Mouse (Mus musculus) lung, embryonic 16.5 days (tissue): ENCODE results near the gene Bsg. TPM values are rescaled to one million over a fixed set of nuclear protein-coding genes. Genes with fewer than 3 reads are reported as not detected.
"Not testable (repeated sequence)": the region's sequence is repeated elsewhere in the genome, so short reads cannot be mapped to it uniquely, and the experiment has no call there.

Experiments used
- ATAC-seq: fragments of 200-750 bp; cut with Nextera tagmentation; 2 replicates; pipeline ENCODE4 v1.8.0; 2017; ENCODE audit warnings: low read depth, mild to moderate bottlenecking, moderate library complexity
- H3K27ac ChIP-seq: fragments of 300-500 bp; sonication (generic); 2 replicates; pipeline ENCODE4 v1.5.1; 2014; ENCODE audit warnings: mild to moderate bottlenecking, control low read depth, low read length
- H3K27me3 ChIP-seq: fragments of 300-500 bp; sonication (generic); 2 replicates; pipeline ENCODE4 v1.6.1; 2014; ENCODE audit warnings: low read depth, low read length, mixed read lengths; ENCODE audit not compliant: control insufficient read depth, insufficient read depth
- H3K36me3 ChIP-seq: fragments of 300-500 bp; sonication (generic); 2 replicates; pipeline ENCODE4 v1.6.1; 2014; ENCODE audit warnings: low read length; ENCODE audit not compliant: control insufficient read depth, insufficient read depth
- H3K4me1 ChIP-seq: fragments of 300-500 bp; sonication (generic); replicated peaks from 2 replicates; pipeline ENCODE4 v1.6.1; 2014; ENCODE audit warnings: low read length, mixed read lengths; ENCODE audit not compliant: control insufficient read depth, insufficient read depth
- H3K4me2 ChIP-seq: fragments of 300-500 bp; sonication (generic); 2 replicates; pipeline ENCODE4 v1.6.1; 2014; ENCODE audit warnings: low read depth, low read length, control low read depth
- H3K4me3 ChIP-seq: fragments of 300-500 bp; sonication (generic); 2 replicates; pipeline ENCODE4 v1.5.1; 2014; ENCODE audit warnings: mild to moderate bottlenecking, low read length, control low read depth
- H3K9ac ChIP-seq: fragments of 300-500 bp; sonication (generic); 2 replicates; pipeline ENCODE4 v1.6.1; 2014; ENCODE audit warnings: low read length, control low read depth
- H3K9me3 ChIP-seq: fragments of 300-500 bp; sonication (generic); 2 replicates; pipeline ENCODE4 v1.6.1; 2016; ENCODE audit warnings: low read length; ENCODE audit not compliant: control insufficient read depth
- WGBS: fragments of 180-500 bp; shearing (Covaris S2); extraction: QIAGEN DNeasy Blood & Tissue Kit; methylation state at CpG from one replicate; pipeline ENCODE4 v1.1.7; 2014; 5-methylcytosine and 5-hydroxymethylcytosine counted together
- polyA plus RNA-seq: library from polyadenylated mRNA; unstranded; fragments of >200 nt; fragmentation: Nextera tagmentation; extraction: Ambion mirVana; gene quantifications from 2 replicates; pipeline ENCODE4 v1.2.1, GENCODE M21; 2015

The Bsg gene
- polyA plus RNA-seq, 1 experiment from 2014 or later: 1,174 TPM

DNA sequence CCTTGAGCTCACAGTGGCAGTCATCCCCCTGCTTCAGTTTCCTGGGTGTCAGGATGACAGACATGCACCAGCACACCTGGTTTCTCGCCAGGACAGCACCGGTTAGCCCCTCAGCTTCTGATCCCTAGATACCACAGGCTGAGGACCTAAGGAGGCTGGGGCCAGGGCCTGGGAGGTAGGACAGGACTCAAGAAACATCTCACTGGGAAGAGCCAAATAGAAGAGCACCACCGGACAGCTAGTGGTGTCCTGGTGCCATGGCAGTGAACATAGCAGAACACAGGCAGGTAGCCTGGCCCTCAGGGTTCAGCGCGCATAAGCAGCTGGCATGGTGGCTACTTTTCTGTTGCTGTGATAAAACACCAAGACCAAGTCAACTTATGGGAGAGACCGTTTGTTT lies 5.8 kb upstream of the Bsg start:
- H3K9ac ChIP-seq: no peak overlapping the region
- no peak for ATAC-seq
- no peaks in the 10 kb centered on the region for H3K27me3 ChIP-seq
- peaks cover 27% of the 10 kb centered on the region for H3K4me1 ChIP-seq
- 88% methylated on average over 6 of the region's 6 CpGs for WGBS
- no peaks in the 10 kb centered on the region for H3K9me3 ChIP-seq
- no peak overlapping the region; the same call in 1 of the 2 replicates for H3K27ac ChIP-seq
- no peaks in the 10 kb centered on the region for H3K36me3 ChIP-seq
- H3K4me3 ChIP-seq: no peak overlapping the region
- H3K4me2 ChIP-seq: no peak overlapping the region

- Histone ChIP-seq H3K27ac (peak overlapping the region; percentile 92), H3K4me2 (no peak overlapping the region), H3K9me3 (no peaks in the 10 kb centered on the region), H3K4me3 (no peak overlapping the region), H3K36me3 (no peaks in the 10 kb centered on the region), H3K4me1 (peaks cover 30% of the 10 kb centered on the region), H3K27me3 (no peaks in the 10 kb centered on the region), H3K9ac (no peak overlapping the region)
- no peak for ATAC-seq
- 22% methylated on average over 7 of the region's 7 CpGs for WGBS
Observed at GRCm38 (mm10) chr10:79700676-79701075, 3.6 kb upstream of the Bsg start.

DNA sequence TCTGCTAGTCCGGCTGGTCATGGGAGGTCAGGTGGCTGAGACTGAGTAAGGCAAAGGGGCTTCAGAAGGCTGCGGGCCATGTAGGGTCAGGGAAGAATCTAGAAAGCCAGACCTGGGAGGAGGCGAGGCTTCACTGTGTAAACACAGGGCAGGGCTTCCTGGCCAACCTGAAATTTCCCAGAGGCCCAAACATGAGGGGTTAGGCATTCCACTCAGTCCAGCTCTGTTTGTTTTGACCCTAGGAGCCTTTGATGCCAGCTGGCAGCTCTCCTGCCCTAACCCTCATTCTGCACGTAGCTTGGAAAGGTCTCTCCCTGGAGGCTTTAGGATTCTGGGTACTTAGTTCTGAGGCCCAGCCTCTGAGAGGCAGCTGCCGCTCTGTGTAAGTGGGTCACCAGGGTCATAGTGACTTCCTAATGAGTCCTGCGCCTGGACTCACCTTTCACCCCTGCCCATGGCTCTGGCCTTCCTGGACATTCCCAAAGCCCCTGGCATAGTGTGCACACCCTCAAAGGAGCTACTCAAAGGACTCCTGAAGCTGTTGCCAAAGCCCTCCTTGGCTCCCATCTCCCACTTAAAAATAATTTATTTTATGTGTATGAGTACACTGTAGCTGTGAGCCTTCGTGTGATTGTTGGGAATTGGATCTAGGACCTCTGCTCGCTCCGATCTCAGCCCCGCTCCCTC lies 2.7 kb upstream of the Bsg start:
- Histone ChIP-seq H3K27me3 (no peaks in the 10 kb centered on the region), H3K4me1 (peaks cover 33% of the 10 kb centered on the region), H3K9me3 (no peaks in the 10 kb centered on the region), H3K27ac (peak overlapping the region; percentile 92), H3K4me3 (no peak overlapping the region), H3K4me2 (0 out of 2 replicates have a peak overlapping the region, but pooled peaks have one; percentile 6), H3K9ac (no peak overlapping the region; the same call in 1 of the 2 replicates), H3K36me3 (no peaks in the 10 kb centered on the region)
- ATAC-seq: peak; percentile 51
- 22% methylated on average over 10 of the region's 10 CpGs for WGBS

GRCm38 (mm10) chr10:79702970-79703369 lies 1.3 kb upstream of the Bsg start:
- not testable (repeated sequence) for H3K4me3 ChIP-seq, H3K27ac ChIP-seq, H3K36me3 ChIP-seq, H3K4me2 ChIP-seq, H3K9ac ChIP-seq, ATAC-seq, H3K9me3 ChIP-seq, H3K27me3 ChIP-seq
- H3K4me1 ChIP-seq: peaks cover 32% of the 10 kb centered on the region
- WGBS: 72% methylated on average over 3 of the region's 4 CpGs

DNA sequence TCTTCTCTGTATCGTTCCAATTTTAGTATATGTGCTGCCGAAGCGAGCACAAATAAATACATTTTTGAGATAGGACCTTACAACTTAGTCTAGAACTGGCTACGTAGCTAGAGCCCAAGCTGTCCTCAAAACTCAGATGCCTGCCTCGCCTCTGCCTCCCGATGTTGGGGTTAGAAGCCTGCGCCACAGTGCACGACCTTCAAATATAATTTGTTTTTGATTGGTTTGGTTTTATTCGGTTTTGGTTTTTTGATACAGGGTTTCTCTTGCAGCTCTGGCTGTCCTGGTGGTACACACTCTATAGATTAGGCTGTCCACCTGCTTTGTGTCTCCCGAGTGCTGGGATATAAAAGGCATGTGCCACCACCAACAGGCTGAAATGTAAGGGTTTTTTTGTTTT lies 750 bp upstream of the Bsg start:
- Histone ChIP-seq H3K9ac (peak overlapping the region; percentile 43; the same call in 1 of the 2 replicates), H3K4me2 (peak overlapping the region; percentile 50; the same call in 1 of the 2 replicates), H3K4me3 (peak overlapping the region; percentile 84), H3K27me3 (no peaks in the 10 kb centered on the region), H3K4me1 (peaks cover 29% of the 10 kb centered on the region), H3K27ac (peak overlapping the region; percentile 59; the same call in 1 of the 2 replicates), H3K9me3 (no peaks in the 10 kb centered on the region), H3K36me3 (no peaks in the 10 kb centered on the region)
- no peak for ATAC-seq
- WGBS: 69% methylated on average over 10 of the region's 10 CpGs

DNA sequence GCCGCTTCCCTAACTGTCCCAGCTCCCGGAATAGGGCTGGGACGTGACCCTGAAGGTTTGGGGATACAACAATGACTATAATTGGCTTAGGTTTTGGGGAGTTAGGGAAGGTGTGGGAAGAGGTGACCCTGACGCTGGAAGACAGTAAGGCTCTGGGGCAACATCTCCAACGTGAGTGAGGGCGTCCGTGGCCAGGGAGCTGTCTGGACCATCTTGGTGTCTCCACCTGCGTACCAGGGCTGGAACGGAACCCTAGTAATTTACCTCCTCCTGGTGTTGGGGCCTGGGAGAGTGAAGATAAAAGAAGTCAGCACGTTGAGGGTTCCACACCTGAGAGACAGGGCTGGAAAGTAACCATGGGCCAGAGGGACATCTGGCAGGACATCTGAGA lies 674 bp downstream of the Bsg start:
- no peaks in the 10 kb centered on the region for H3K27me3 ChIP-seq
- no peaks in the 10 kb centered on the region for H3K9me3 ChIP-seq
- ATAC-seq: no peak
- peaks cover 32% of the 10 kb centered on the region for H3K4me1 ChIP-seq
- H3K9ac ChIP-seq: peak overlapping the region; percentile 97
- H3K4me2 ChIP-seq: peak overlapping the region; percentile 94
- H3K4me3 ChIP-seq: peak overlapping the region; percentile 84
- WGBS: 3% methylated on average over 10 of the region's 10 CpGs
- peak overlapping the region; percentile 87 for H3K27ac ChIP-seq
- peaks cover 12% of the 10 kb centered on the region for H3K36me3 ChIP-seq

GRCm38 (mm10) chr10:79705951-79706350 lies 1.7 kb downstream of the Bsg start:
- Histone ChIP-seq H3K4me3 (peak overlapping the region; percentile 84), H3K9ac (peak overlapping the region; percentile 97), H3K9me3 (no peaks in the 10 kb centered on the region), H3K4me1 (peaks cover 32% of the 10 kb centered on the region), H3K27me3 (no peaks in the 10 kb centered on the region), H3K27ac (no peak overlapping the region; the same call in 1 of the 2 replicates), H3K36me3 (peaks cover 22% of the 10 kb centered on the region), H3K4me2 (peak overlapping the region; percentile 94)
- no peak for ATAC-seq
- WGBS: 69% methylated on average over 5 of the region's 5 CpGs

DNA sequence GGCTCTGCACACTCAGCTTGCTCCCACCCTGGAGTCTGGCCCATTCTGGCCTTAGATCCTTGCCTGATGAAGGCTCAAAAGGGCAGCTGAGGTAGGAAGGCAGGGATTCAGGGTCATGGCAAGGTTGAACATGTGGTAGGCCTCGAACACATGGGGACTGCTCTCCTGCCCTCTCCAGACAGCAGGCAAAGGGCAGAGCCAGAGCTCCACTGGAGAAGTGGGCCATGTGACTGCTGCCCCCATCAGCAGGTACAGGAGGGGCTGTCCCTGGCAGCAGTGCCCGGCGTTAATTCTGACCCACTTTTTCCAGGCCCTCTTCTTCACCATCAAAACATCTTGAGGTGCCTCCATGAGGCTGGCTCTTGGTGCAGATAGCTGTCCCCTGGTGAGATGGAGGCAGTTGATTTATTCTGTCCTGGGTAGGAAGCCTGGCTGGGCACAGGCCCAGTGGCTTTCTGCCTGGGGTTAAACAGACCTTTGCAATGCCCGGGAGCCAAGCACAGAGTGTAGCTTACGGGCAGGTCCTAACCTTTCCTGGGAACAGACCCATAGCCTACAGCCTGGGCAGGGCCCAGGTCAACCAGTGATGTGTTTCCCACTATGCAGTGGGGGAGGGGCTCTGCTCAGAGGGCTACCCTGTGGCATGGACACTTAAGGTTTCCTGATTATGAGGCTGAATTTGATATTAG lies 2.3 kb downstream of the Bsg start:
- no peak for ATAC-seq
- H3K4me1 ChIP-seq: peaks cover 30% of the 10 kb centered on the region
- H3K9me3 ChIP-seq: no peaks in the 10 kb centered on the region
- H3K4me2 ChIP-seq: peak overlapping the region; percentile 94
- 79% methylated on average over 5 of the region's 5 CpGs for WGBS
- H3K27ac ChIP-seq: no peak overlapping the region
- H3K27me3 ChIP-seq: no peaks in the 10 kb centered on the region
- peaks cover 28% of the 10 kb centered on the region for H3K36me3 ChIP-seq
- H3K4me3 ChIP-seq: peak overlapping the region; percentile 84
- H3K9ac ChIP-seq: peak overlapping the region; percentile 97

GRCm38 (mm10) chr10:79707162-79707561 lies 2.9 kb downstream of the Bsg start:
- Histone ChIP-seq H3K4me3 (peak overlapping the region; percentile 84; the same call in 1 of the 2 replicates), H3K36me3 (peaks cover 33% of the 10 kb centered on the region), H3K4me2 (peak overlapping the region; percentile 1; the same call in 1 of the 2 replicates), H3K9ac (no peak overlapping the region), H3K27ac (no peak overlapping the region), H3K4me1 (peaks cover 30% of the 10 kb centered on the region), H3K27me3 (no peaks in the 10 kb centered on the region), H3K9me3 (no peaks in the 10 kb centered on the region)
- ATAC-seq: no peak
- 61% methylated on average over 1 of the region's 1 CpGs for WGBS
